Mouse (Mus musculus): ENCODE data around the gene 2010300C02Rik. TPM values are rescaled to one million over a fixed set of nuclear protein-coding genes. Genes with fewer than 3 reads are reported as not detected.
"Not testable (repeated sequence)": the region's sequence is repeated elsewhere in the genome, so short reads cannot be mapped to it uniquely, and the experiment has no call there.

Gene 2010300C02Rik
- polyA plus RNA-seq, 1 experiment from 2014 or later, result 0.27 TPM

- Histone ChIP-seq H3K9ac (no peak overlapping the region), H3K4me3 (no peak overlapping the region), H3K27me3 (replicated peaks) (0 out of 2 replicates have a peak, but pooled peaks cover 4% of the 10 kb centered on the region), H3K4me2 (no peak overlapping the region), H3K36me3 (no peaks in the 10 kb centered on the region), H3K4me1 (no peaks in the 10 kb centered on the region; the same call in 1 of the 2 replicates), H3K27ac (no peak overlapping the region), H3K9me3 (replicated peaks) (no peaks in the 10 kb centered on the region)
- ATAC-seq, result no peak
- WGBS (ENCODE audit: insufficient replicate concordance), result 60% methylated on average over 12 of the region's 12 CpGs
These were observed 104.4 kb downstream of the 2010300C02Rik start for GRCm38 (mm10) chr1:37615290-37616040.

- no peaks in the 10 kb centered on the region for H3K9me3 ChIP-seq (replicated peaks)
- no peak overlapping the region for H3K4me3 ChIP-seq
- H3K9ac ChIP-seq, result no peak overlapping the region
- WGBS (ENCODE audit: insufficient replicate concordance), result 44% methylated on average over 7 of the region's 7 CpGs
- no peak overlapping the region for H3K27ac ChIP-seq
- H3K27me3 ChIP-seq (replicated peaks), result 0 out of 2 replicates have a peak, but pooled peaks cover 4% of the 10 kb centered on the region
- no peak for ATAC-seq
- H3K4me2 ChIP-seq, result no peak overlapping the region
- H3K4me1 ChIP-seq, result no peaks in the 10 kb centered on the region; the same call in 1 of the 2 replicates
- H3K36me3 ChIP-seq, result no peaks in the 10 kb centered on the region
These were observed 105.0 kb downstream of the 2010300C02Rik start for GRCm38 (mm10) chr1:37614836-37615235.

GRCm38 (mm10) chr1:37614130-37614529 lies 105.8 kb downstream of the 2010300C02Rik start:
- Histone ChIP-seq H3K27ac (no peak overlapping the region), H3K9ac (no peak overlapping the region), H3K4me3 (no peak overlapping the region), H3K9me3 (replicated peaks) (no peaks in the 10 kb centered on the region), H3K4me2 (no peak overlapping the region), H3K27me3 (replicated peaks) (0 out of 2 replicates have a peak, but pooled peaks cover 4% of the 10 kb centered on the region), H3K4me1 (no peaks in the 10 kb centered on the region; the same call in 1 of the 2 replicates), H3K36me3 (no peaks in the 10 kb centered on the region)
- WGBS (ENCODE audit: insufficient replicate concordance), result 72% methylated on average over 15 of the region's 15 CpGs
- no peak for ATAC-seq

- Histone ChIP-seq H3K27me3 (replicated peaks) (0 out of 2 replicates have a peak, but pooled peaks cover 4% of the 10 kb centered on the region), H3K27ac (no peak overlapping the region), H3K4me2 (no peak overlapping the region), H3K9ac (no peak overlapping the region), H3K4me3 (no peak overlapping the region), H3K9me3 (replicated peaks) (no peaks in the 10 kb centered on the region), H3K36me3 (no peaks in the 10 kb centered on the region), H3K4me1 (no peaks in the 10 kb centered on the region; the same call in 1 of the 2 replicates)
- ATAC-seq, result no peak
- 66% methylated on average over 6 of the region's 6 CpGs for WGBS (ENCODE audit: insufficient replicate concordance)
These were observed 108.9 kb downstream of the 2010300C02Rik start for GRCm38 (mm10) chr1:37611032-37611431.

GRCm38 (mm10) chr1:37610242-37610641 lies 109.6 kb downstream of the 2010300C02Rik start:
- H3K36me3 ChIP-seq, result no peaks in the 10 kb centered on the region
- no peak overlapping the region for H3K4me2 ChIP-seq
- ATAC-seq, result no peak
- H3K9ac ChIP-seq, result no peak overlapping the region
- H3K9me3 ChIP-seq (replicated peaks), result no peaks in the 10 kb centered on the region
- H3K27me3 ChIP-seq (replicated peaks), result no peaks in the 10 kb centered on the region
- no peak overlapping the region for H3K4me3 ChIP-seq
- 65% methylated on average over 4 of the region's 4 CpGs for WGBS (ENCODE audit: insufficient replicate concordance)
- H3K27ac ChIP-seq, result no peak overlapping the region
- H3K4me1 ChIP-seq, result no peaks in the 10 kb centered on the region; the same call in 1 of the 2 replicates

GRCm38 (mm10) chr1:37605694-37606093 lies 114.2 kb downstream of the 2010300C02Rik start:
- H3K4me1 ChIP-seq; H3K9ac ChIP-seq; H3K4me3 ChIP-seq; H3K27ac ChIP-seq; H3K4me2 ChIP-seq; H3K9me3 ChIP-seq (replicated peaks); ATAC-seq; H3K36me3 ChIP-seq; H3K27me3 ChIP-seq (replicated peaks): not testable (repeated sequence)
- WGBS (ENCODE audit: insufficient replicate concordance), result 69% methylated on average over 4 of the region's 5 CpGs

GRCm38 (mm10) chr1:37603206-37603605 lies 116.7 kb downstream of the 2010300C02Rik start:
- H3K36me3 ChIP-seq, result no peaks in the 10 kb centered on the region
- no peaks in the 10 kb centered on the region for H3K27me3 ChIP-seq (replicated peaks)
- no peaks in the 10 kb centered on the region for H3K9me3 ChIP-seq (replicated peaks)
- H3K9ac ChIP-seq, result no peak overlapping the region
- no peaks in the 10 kb centered on the region for H3K4me1 ChIP-seq
- no peak overlapping the region for H3K4me2 ChIP-seq
- 83% methylated on average over 10 of the region's 10 CpGs for WGBS (ENCODE audit: insufficient replicate concordance)
- H3K4me3 ChIP-seq, result no peak overlapping the region
- ATAC-seq, result no peak
- H3K27ac ChIP-seq, result no peak overlapping the region

GRCm38 (mm10) chr1:37602268-37602667 lies 117.6 kb downstream of the 2010300C02Rik start:
- Histone ChIP-seq H3K27me3 (replicated peaks) (no peaks in the 10 kb centered on the region), H3K4me2 (no peak overlapping the region), H3K4me3 (no peak overlapping the region), H3K9me3 (replicated peaks) (no peaks in the 10 kb centered on the region), H3K27ac (no peak overlapping the region), H3K36me3 (no peaks in the 10 kb centered on the region), H3K9ac (no peak overlapping the region), H3K4me1 (no peaks in the 10 kb centered on the region)
- no peak for ATAC-seq
- WGBS (ENCODE audit: insufficient replicate concordance), result 64% methylated on average over 4 of the region's 4 CpGs

- Histone ChIP-seq H3K9me3 (replicated peaks) (no peaks in the 10 kb centered on the region), H3K9ac (no peak overlapping the region), H3K27ac (no peak overlapping the region), H3K4me1 (no peaks in the 10 kb centered on the region), H3K4me3 (no peak overlapping the region), H3K27me3 (replicated peaks) (no peaks in the 10 kb centered on the region), H3K4me2 (no peak overlapping the region), H3K36me3 (no peaks in the 10 kb centered on the region)
- no peak for ATAC-seq
- 81% methylated on average over 8 of the region's 8 CpGs for WGBS (ENCODE audit: insufficient replicate concordance)
These were observed 118.4 kb downstream of the 2010300C02Rik start for GRCm38 (mm10) chr1:37601461-37601860.

GRCm38 (mm10) chr1:37600640-37601175 lies 119.2 kb downstream of the 2010300C02Rik start:
- no peak for ATAC-seq
- Histone ChIP-seq H3K27ac (no peak overlapping the region), H3K36me3 (no peaks in the 10 kb centered on the region), H3K4me1 (no peaks in the 10 kb centered on the region), H3K4me3 (no peak overlapping the region), H3K9ac (no peak overlapping the region), H3K9me3 (replicated peaks) (no peaks in the 10 kb centered on the region), H3K4me2 (no peak overlapping the region), H3K27me3 (replicated peaks) (no peaks in the 10 kb centered on the region)
- 67% methylated on average over 9 of the region's 9 CpGs for WGBS (ENCODE audit: insufficient replicate concordance)

GRCm38 (mm10) chr1:37598986-37599385 lies 120.9 kb downstream of the 2010300C02Rik start:
- Histone ChIP-seq H3K4me3 (no peak overlapping the region), H3K4me2 (no peak overlapping the region), H3K9me3 (replicated peaks) (no peaks in the 10 kb centered on the region), H3K36me3 (no peaks in the 10 kb centered on the region), H3K4me1 (no peaks in the 10 kb centered on the region), H3K27ac (no peak overlapping the region), H3K9ac (no peak overlapping the region), H3K27me3 (replicated peaks) (no peaks in the 10 kb centered on the region)
- ATAC-seq, result no peak
- 69% methylated on average over 5 of the region's 5 CpGs for WGBS (ENCODE audit: insufficient replicate concordance)

- not testable (repeated sequence) for H3K9ac ChIP-seq; ATAC-seq; H3K27ac ChIP-seq; H3K27me3 ChIP-seq (replicated peaks); H3K4me1 ChIP-seq; H3K4me3 ChIP-seq; H3K9me3 ChIP-seq (replicated peaks); H3K36me3 ChIP-seq; H3K4me2 ChIP-seq
- WGBS (ENCODE audit: insufficient replicate concordance), result 80% methylated on average over 3 of the region's 3 CpGs
These were observed 125.1 kb downstream of the 2010300C02Rik start for GRCm38 (mm10) chr1:37594812-37595211.

Measured in liver, embryonic 12.5 days (tissue).